Mouse (Mus musculus) neural tube, embryonic 10.5 days (tissue): ENCODE results near the gene Cd82.

ENCODE experiments used
- DNase-seq: peaks from one replicate; pipeline ENCODE4 v3.0.0-alpha.2; 2017; ENCODE audit warnings: low spot score; ENCODE audit errors: extremely low spot score

Gene Cd82

DNA sequence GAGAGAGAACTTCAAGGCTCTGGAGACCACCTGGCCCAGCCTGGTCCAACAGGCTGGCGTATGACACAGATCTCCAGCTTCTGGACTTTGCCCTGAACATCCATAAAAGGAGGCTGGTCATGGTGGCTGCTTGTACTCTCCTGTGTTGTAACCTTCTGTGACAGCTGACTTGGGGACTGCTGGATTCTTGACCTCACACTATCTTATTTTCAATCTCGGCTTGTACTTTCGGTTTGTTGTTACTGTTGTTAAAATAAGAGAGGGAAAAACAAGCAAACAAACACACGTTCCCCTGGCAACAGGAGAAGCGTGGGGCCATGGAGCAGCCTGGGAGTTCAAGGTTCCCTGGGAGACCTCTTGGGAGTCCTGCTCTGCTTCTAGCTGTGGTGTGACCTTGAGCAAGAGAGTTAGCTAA, 17.7 kb downstream of the Cd82 start:
- no peak for DNase-seq

DNA sequence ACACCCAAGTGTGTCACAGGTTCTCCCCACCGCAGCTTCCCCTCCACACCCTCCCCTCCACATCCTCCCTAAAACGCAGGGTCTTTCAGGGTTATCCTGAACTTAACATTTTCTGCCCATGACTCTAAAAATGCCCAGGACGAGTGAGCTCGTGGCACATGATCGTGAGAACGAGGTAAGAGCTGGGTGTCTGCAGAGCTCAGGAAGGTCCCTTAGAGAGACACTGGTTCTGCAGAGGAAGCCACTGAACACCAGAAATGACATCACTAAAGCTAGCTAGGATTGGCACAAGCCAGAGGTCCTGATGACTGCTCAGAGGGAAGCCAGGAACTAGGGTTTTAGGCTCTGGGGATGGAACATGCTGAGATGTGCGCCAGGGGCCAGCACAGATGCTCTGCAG, 18.7 kb downstream of the Cd82 start:
- no peak for DNase-seq

DNA sequence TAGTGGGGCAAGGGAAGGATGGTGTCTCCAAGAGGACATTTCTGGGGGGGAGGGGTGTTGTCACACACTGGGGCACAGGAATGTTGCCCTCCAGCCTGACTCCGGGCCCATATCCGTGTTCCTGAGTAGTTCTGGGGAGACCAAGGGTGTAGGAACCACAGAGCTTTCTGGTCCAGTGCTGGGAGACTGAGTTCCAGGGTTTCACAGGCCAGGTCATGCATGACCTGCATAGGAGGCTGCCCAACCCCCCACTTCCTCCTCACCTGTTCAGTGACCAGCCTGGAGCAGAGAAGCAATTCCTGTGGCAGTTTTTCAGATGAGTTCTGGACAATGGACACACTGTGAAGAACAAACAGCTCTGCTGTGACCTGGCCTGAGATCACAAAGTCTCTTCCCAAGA, 19.8 kb downstream of the Cd82 start:
- DNase-seq, result no peak

DNA sequence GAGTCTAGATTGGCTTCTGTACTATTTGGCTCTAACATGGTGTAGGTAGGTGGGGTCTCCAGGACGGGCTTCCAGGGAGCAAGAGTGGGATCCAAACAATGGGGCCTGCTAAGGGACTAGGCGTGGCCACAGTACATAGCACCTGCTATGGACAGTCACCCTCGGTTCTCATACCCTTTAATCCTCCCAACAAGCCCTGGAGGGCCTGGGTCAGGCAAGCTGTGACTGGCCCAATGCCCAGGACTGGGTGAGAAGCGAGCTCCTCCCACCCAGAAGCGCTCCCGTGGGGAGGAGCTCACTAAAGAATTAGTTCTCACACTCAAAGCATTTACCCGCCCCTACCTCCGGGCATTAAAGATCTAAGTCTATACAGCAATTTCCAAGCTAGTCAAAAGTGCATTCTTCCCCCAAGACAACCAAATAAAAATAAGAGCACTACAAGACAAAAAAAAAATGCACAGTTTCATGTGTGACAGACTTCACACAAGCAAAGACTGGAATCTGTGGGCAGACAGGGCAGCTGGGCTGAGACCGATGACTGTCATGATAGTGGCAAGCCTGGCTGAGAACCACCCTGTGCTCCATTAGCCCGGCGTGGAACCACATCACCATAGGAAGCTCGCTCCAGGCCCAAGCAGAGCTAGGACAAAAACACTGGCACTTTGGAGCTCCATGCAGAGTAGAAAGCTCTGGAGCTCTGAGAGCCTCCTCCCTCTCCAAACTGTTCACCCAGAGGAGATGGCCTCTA, 23.0 kb downstream of the Cd82 start:
- DNase-seq, result no peak

DNA sequence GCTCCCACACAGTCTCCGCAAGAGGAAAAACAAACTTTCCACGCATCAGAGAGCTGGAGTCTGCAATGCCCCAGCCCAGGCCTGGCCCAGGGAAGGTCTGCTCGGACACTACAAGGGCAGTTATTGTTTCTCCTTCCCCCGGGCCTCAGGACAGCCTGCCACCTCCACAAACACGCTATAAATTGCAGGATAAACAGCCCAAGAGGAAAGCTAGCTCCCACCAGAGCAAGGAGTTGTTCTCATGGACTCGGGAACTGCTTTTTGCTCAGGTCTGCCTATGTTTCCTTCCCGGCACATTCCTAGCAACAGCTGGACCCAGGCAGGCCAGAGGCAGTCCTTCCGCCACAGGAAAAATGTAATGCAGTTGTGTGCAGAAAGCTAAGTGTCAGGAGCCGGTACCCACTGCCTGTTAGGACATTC, 23.6 kb downstream of the Cd82 start:
- no peak for DNase-seq

DNA sequence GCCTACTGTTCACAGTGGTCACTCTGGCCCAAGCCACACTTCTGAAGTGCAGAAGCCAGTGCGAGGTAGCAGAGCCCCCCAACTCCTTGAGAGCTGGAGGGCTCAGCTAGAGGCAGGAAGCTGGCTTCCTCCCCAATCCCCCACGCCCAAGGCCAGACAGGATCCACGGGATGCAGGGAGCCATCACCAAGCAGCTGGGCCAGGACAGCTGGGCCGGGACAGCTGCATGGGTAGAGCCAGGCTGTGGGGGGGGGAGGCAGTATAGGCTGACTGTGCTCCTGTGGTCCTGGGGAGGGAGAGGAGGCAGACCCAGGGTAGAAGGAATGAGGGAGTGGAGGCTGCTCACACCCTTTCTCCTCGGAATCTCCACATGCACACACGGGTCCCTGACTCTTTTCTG, 24.6 kb downstream of the Cd82 start:
- DNase-seq, result no peak

DNA sequence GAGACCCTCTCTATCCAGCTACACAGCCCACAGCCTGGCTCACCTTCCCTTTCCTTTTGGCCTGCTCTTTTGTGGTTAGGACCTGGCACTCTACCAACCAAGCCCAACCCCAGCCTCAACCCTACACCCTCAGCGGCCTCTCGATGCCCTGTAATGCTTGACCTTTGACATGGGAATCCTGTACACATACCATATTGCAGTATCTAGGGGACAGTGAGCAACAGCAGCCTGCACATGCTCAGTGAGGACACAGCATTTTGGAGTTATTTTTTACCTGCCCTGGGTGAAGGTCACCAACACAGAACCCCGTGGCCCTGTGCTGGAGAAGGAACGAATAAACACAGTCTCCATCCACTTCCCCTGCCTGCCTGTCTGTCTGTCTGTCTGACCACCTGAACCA, 27.4 kb downstream of the Cd82 start:
- no peak for DNase-seq

DNA sequence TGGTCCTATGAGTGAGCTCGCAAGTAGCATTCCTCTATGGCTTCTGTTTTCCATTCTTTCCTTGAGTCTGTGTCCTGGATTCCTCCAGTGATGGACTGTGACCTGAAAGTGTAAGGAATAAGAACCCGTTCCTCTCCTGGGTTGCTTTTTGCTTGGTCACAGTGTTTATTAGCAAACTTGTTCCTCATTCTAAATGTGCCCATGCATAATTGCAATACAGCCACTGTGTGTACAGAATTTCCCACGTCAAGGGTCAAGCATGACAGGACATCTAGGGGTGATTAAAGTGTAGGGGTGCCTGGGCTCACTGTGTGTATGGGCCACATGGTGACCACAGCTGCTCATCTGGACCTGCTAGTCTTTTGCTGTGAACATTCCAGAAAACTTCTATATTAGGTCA, 28.0 kb downstream of the Cd82 start:
- no peak for DNase-seq

DNA sequence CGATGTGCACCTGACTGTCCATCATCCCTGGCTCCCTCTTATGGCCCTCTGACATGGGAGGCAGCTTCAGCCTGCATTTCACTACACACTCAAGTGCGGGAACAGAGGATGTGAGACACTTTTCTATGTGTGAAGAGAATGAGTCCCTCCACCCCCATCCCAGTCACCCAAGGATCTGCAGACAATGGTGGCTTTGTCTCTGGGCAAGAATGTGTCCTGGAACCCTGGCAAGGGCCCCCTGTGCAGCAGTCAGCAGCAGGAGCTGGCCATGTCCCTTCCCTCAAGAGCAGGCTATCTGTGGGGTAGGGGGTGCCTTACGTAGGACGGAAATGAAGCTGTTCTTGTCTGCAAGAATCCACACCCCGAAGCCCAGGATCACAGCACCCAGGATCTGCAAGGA, 29.4 kb downstream of the Cd82 start:
- no peak for DNase-seq

DNA sequence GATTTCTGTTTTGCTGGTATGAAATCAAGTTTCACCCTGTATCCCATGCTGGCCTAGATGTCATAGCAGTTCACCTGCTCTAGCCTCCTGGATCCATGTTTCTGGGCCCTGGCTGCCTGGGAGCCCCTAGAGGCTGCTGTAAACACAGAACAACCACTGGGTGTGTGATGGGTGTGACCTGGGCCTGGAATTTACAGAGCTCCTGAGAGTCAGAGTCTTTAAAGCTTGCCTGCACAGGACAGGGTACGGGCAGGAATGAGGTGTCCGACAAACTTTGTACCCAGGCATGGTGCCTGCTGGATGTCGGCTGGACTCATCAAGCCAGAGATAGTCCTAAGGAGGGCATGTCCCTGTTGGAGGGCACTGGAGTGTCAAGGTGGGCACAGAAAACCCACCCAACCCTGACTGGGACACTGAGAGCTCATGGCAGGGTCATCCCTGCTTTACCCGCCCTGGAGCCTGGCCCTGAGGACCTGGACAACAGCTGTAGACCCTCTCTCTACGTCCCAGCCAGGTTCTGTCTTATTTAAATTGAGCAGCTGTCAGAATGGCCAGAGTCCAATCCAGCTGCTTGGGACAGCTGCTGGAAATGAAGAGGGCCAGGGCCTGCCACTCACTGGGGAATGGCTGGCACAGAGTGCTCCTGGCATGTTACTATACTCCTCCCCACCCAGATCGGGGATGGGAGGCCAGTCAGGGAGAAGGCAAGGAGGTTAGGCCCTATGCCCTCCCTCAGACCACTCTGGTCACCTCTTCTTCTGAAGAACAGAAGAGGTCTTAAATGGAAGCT, 30.1 kb downstream of the Cd82 start:
- no peak for DNase-seq

DNA sequence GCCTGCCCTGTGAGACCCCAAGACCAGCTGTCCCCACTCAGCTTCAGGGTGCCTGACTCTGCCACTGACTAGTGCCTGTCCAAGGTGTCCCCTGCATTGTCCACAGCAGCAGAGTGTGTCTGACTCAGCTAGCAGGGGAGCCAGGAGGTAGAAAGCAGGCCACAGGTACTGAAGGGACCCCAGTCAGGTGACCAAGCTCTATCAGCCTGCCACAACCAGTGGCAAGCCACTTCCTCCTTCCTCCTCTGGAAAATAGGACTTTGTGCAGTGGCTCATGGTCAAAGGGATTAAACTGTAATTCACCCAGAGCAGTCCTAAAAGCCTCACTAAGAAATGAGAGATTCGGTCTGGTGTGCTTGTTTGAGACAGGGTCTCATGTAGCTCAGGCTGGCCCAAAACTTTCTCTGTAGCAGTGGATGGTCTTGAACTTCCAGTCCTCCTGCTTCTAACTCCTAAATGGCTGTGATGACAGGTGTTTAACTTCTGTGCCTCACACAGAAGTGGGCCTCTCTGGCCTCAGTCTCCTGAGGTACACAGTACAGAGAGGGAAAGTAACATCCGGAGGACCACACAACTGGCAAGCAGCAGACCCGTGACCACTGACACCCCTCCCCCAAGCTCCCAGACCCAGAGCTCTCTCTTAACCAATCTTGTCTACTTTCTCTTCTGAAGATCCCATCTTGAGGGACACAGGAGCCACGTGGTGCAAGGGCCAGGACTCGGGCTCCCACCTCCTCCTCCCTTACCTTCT, 31.2 kb downstream of the Cd82 start:
- DNase-seq, result no peak

DNA sequence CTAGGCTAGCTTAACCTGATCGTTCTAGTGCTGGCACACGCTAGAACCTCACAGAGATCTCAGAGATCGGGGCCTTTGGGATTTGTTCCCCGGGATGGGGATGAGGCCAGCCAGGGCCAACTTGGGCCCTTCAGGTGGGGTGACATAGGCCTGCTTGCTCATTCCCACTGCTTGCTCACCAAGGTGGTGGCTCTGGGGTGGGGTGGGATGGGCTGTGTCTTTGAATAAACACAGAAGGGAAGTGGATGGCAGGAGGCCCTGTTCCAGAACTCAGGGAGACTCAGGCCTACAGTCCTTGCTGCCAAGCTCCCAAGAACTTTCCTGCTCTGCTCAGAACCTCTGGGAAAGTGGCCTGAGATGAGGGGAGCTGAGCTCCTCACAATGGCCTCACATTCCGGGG, 31.9 kb downstream of the Cd82 start:
- no peak for DNase-seq

DNA sequence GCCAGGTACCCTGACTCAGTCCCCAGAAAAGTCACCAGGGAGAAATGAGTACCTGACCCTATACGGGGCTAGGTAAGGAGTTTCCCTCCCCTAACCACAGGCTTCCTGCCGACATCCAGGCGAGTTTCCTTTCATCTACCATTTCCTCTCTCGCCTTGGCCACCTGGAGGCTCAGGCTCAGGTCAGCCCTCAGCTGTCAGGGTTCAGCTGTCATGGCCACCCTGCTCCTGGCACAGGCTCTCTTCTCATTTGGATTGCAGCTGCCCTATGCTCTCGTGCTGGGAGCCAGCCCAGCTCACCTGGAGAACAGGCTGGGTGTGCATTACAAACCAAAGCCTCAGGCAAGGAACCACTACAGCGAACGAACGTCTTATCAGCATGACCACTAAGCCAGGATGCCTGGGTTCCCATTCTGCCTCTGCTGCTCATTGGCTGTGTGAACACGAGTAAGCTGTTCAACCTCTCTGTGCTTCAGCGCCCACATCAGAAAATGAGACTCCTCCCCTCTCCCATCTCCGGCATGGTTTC, 34.9 kb downstream of the Cd82 start:
- no peak for DNase-seq

DNA sequence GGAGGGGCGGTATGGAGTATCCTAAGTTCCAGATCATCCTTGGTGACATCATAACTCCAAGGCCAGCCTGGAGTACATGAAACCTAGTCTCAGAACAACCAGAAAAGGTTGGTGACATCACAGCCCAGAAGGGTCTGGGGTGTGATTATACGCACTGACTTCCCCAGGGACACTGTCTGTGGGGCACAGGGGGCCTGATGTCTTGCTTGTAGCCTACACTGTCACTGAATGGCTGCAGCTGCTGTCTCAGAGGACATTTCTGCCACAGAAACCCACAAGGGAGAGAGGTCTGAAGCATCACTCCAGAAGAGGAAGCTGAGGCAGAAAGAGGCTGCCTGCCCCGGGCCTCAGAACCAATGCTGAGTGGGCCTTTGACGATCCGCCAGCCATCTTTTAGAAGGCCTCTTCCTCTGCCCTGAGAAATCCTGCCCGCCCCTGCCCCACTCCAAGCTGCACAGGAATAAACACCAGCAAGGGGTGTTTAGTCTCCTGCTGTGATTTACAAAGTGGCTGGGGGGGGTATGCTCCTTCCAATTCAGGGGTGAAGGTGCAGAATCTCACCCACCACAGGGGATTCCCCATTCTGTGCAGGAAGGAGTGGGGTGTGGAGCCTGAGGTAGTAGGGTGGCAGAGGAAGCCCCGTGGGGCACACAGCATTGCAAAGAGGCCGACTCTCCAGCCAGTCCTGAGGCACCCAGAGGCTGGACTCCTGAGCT, 35.8 kb downstream of the Cd82 start:
- DNase-seq, result no peak

DNA sequence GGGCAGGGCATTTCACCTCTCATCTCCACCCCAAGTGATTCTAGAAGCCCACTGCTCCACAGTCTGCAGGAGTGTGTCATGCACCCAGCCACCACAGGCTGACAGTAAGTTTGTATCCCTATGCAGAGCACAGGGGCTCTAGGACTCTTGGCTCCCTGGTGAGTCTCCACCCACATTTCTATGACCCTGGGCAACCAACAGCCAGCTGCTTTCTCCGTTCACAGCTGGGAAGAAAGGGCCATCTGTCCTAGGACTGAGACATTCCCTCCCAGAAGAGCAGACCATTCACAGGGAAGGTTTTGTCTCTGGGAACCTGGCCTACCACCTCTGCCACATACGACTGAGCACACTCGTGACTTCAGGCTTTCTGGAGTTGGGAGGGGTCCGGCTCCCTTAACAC, 37.1 kb downstream of the Cd82 start:
- DNase-seq, result no peak

DNA sequence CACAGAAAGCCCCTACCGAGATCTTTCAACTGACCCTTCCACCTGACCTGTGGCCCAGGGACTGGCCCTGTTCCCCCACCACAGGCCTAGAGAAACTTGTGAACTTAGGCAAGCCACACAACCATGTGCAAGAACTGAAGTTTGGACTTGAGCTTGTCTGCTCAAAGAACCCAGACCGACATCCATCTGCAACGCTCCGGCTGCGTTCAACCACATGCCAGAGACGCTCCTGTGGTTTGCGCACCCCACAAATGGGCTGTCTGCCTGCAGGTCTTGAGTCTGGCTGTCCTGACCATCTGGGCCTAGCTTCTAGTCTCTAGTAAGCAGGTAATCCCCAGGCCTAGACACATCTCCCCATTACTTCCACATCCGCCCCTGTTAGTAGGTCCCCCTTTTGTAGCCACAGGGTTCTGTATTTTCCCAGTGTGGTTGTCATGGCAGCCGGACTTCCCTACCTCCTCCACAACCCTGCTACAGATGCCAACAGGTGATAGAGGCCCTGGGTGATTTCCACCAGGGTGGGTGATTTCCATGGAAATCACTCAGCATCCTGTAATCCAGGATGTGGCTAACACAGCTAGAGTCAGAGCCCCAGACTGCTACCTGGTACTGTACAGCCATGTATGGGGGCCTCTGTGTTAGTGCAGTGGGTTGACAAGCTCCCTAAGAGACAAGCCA, 38.5 kb downstream of the Cd82 start:
- DNase-seq, result no peak

DNA sequence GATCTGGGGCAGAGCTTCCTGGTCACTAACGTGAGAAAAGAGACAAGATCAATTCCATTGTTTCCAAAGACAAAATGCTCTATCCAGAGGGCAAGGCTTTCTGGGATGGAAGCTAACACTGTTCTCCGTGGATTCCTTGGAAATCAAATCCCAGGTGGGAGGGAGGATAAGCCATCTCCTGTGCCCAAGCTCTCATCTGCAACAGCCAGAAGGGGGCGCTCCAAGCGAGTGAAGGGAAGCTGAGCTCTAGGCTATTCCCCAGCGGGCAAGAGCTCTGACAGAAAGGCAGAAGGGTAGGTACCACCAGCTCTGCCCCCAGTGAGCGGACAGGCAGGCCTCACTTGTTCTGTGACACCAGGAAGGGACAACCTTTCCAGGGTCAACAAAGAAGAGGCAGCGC, 41.6 kb downstream of the Cd82 start:
- peak; percentile 79 for DNase-seq

DNA sequence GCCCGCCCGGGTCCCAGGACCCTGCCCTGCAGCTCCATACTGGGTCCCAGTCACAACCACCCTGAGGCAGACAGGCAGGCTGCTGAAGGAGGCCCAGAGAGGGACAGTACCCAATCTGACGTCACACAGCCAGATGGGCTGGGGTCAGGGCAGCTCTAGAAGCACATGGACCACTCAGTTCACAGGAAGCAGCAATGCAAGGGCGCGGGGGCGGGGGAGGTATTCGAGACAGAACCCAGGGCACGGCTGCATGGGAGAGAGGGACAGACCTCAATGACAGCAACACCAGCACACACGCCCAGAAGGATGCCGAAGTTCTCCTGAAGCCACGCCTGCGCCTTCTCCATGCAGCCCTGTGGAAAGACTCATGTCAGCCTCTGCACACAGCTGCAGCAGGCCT, 43.0 kb downstream of the Cd82 start:
- DNase-seq, result no peak

DNA sequence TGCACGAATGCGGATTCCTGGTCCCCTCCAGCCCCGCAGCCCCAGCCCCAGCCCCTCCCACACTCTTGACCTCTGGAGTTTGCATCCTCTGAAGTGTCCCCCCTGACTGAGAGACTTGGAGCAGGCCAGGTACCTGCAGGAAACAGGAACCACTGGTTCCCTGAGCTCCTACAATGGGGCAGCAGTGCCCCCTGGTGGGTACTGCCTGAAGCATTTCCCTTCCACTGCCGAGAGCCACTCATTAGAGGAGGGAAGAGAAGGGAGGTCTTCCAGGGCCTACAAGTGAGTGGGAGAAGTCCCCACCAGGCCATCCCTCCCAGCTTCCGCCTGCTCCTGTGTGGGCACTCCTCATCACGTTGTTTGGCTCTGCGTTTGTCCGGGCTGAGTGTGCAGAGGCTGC, 44.5 kb downstream of the Cd82 start:
- DNase-seq, result peak; percentile 86

DNA sequence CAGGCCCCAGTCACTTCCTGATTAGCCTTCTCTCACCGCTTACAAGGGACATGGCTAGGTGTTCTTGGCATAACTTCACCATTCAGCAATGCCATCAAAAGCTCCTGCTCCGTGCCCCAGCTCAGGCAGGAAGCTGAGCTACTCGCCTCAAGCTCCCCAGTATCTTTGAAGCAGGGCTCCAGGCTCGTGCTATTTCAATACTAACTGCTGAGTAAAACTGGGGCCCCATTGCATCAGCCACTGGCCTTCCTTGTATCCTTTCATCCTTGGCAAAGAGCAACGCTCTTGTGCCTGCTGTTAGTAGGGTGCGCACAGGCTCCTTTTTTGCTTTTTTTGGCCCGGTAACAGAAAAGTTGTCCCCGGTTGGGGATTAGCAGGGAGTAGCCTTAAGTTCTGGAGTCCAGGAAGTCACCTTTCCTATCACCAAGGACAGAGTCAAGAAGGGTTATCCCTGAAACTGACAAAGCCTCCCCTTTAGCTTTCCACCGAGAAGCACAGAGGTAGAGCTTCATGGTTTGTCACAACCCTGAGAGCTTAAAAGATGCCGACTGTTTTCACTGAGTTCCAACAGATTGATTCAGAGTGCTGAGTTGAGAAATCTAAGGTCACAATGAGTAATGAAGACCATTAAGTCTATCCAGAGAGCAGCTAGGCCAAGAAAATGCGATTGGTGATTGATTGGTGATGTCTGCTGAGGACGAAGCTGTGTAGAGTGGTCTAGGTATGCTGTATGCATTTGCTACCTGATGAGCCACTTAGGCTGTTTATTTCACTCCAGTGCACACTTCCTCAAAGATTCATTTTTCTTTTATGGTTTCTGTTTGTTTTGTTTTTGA, 45.8 kb downstream of the Cd82 start:
- no peak for DNase-seq
